Mouse (Mus musculus) spleen, adult 2 months (tissue): ENCODE data around the gene Asl.

ENCODE experiments used
- CTCF ChIP-seq: fragments of 200-500 bp; IDR thresholded peaks from 2 replicates; pipeline ENCODE4 v1.5.1; 2011; ENCODE audit warnings: mild to moderate bottlenecking, inconsistent platforms; ENCODE audit not compliant: insufficient read depth, insufficient read length, insufficient replicate concordance; ENCODE audit errors: extremely low read depth
- POLR2A ChIP-seq: fragments of 200-500 bp; IDR thresholded peaks from 2 replicates; pipeline ENCODE4 v1.6.1; 2011; ENCODE audit warnings: low read depth, low read length, inconsistent platforms

GRCm38 (mm10) chr5:130000735-130001134 is 28.3 kb downstream of the Asl start:
- TF ChIP-seq POLR2A = no peak
- TF ChIP-seq CTCF = no peak
